Mouse (Mus musculus) liver, postnatal 0 days (tissue): ENCODE measurements at regions not wholly inside any gene's neighbourhood (a gene's known extent, or its start where the extent isn't known, plus 50 kb on each side); places are given as distances from the start of the nearest gene placed in this dataset.

Experiments used
- ATAC-seq: fragments of 200-750 bp; cut with Nextera tagmentation; 2 replicates; pipeline ENCODE4 v1.8.0; 2017; ENCODE audit warnings: mild to moderate bottlenecking, moderate library complexity
- DNase-seq: peaks from one replicate; pipeline ENCODE4 v3.0.0-alpha.2; 2016
- H3K27ac ChIP-seq: fragments of 300-500 bp; sonication (generic); 2 replicates; pipeline ENCODE4 v1.5.1; 2014; ENCODE audit warnings: antibody characterized with exemption, moderate library complexity, mild to moderate bottlenecking, low read depth
- H3K27me3 ChIP-seq: fragments of 300-500 bp; sonication (generic); 2 replicates; pipeline ENCODE4 v1.6.1; 2014; ENCODE audit warnings: low read length, control low read depth, mixed read lengths; ENCODE audit not compliant: insufficient read depth
- H3K36me3 ChIP-seq: fragments of 300-500 bp; sonication (generic); replicated peaks from 2 replicates; pipeline ENCODE4 v1.6.1; 2014; ENCODE audit warnings: mild to moderate bottlenecking, control low read depth, low read length, moderate library complexity, mixed read lengths; ENCODE audit not compliant: insufficient read depth
- H3K4me1 ChIP-seq: fragments of 300-500 bp; sonication (generic); 2 replicates; pipeline ENCODE4 v1.6.1; 2014; ENCODE audit warnings: antibody characterized with exemption, mild to moderate bottlenecking, control low read depth; ENCODE audit not compliant: insufficient read depth
- H3K4me2 ChIP-seq: fragments of 300-500 bp; sonication (generic); 2 replicates; pipeline ENCODE4 v1.6.1; 2014; ENCODE audit warnings: low read depth, mild to moderate bottlenecking, low read length, moderate library complexity, mixed read lengths
- H3K4me3 ChIP-seq: fragments of 300-500 bp; sonication (generic); 2 replicates; pipeline ENCODE4 v1.5.1; 2014; ENCODE audit warnings: low read depth, low read length
- H3K9ac ChIP-seq: fragments of 300-500 bp; sonication (generic); replicated peaks from 2 replicates; pipeline ENCODE4 v1.6.1; 2014; ENCODE audit warnings: mild to moderate bottlenecking, moderate library complexity
- H3K9me3 ChIP-seq: fragments of 300-500 bp; sonication (generic); 2 replicates; pipeline ENCODE4 v1.6.1; 2016; ENCODE audit warnings: mild to moderate bottlenecking, control low read depth, low read length, mixed read lengths
- CTCF ChIP-seq: sonication (generic); IDR thresholded peaks from 2 replicates; pipeline ENCODE4 v1.5.1; 2016; ENCODE audit warnings: antibody characterized with exemption, low read depth
- EP300 ChIP-seq: IDR thresholded peaks from 2 replicates; pipeline ENCODE4 v1.6.1; 2016; ENCODE audit warnings: antibody characterized with exemption, low read depth, mild to moderate bottlenecking
- WGBS: fragments of 180-500 bp; shearing (Covaris S2); extraction: QIAGEN DNeasy Blood & Tissue Kit; methylation state at CpG from one replicate; pipeline ENCODE4 v1.1.7; 2014; ENCODE audit not compliant: insufficient replicate concordance; 5-methylcytosine and 5-hydroxymethylcytosine counted together

- no peaks in the 10 kb centered on the region for H3K27me3 ChIP-seq
- no peak for ATAC-seq
- H3K9me3 ChIP-seq: no peaks in the 10 kb centered on the region
- H3K4me2 ChIP-seq: no peak overlapping the region
- H3K9ac ChIP-seq: no peak overlapping the region
- DNase-seq: no peak
- H3K27ac ChIP-seq: no peak overlapping the region
- no peak for TF ChIP-seq CTCF
- no peaks in the 10 kb centered on the region for H3K4me1 ChIP-seq
- no peaks in the 10 kb centered on the region for H3K36me3 ChIP-seq
- no peak overlapping the region for H3K4me3 ChIP-seq
Measured at GRCm38 (mm10) chr13:16646649-16647048, 635.0 kb downstream of the Inhba start.

- no peak overlapping the region for H3K4me3 ChIP-seq
- no peak overlapping the region for H3K27ac ChIP-seq
- H3K9ac ChIP-seq: no peak overlapping the region
- no peaks in the 10 kb centered on the region for H3K27me3 ChIP-seq
- no peaks in the 10 kb centered on the region for H3K36me3 ChIP-seq
- no peak for ATAC-seq
- no peak overlapping the region for H3K4me2 ChIP-seq
- WGBS: 74% methylated on average over 4 of the region's 4 CpGs
- no peak for TF ChIP-seq EP300
- TF ChIP-seq CTCF: no peak
- H3K4me1 ChIP-seq: no peaks in the 10 kb centered on the region
- DNase-seq: no peak
- H3K9me3 ChIP-seq: no peaks in the 10 kb centered on the region
Measured at GRCm38 (mm10) chr13:16656110-16656509, 644.5 kb downstream of the Inhba start.

GRCm38 (mm10) chr13:16659894-16660293 lies 648.2 kb downstream of the Inhba start:
- no peaks in the 10 kb centered on the region for H3K9me3 ChIP-seq
- ATAC-seq: no peak
- H3K4me3 ChIP-seq: no peak overlapping the region
- 80% methylated on average over 6 of the region's 6 CpGs for WGBS
- no peak overlapping the region for H3K9ac ChIP-seq
- no peak overlapping the region for H3K27ac ChIP-seq
- TF ChIP-seq CTCF: no peak
- TF ChIP-seq EP300: no peak
- no peak overlapping the region for H3K4me2 ChIP-seq
- no peaks in the 10 kb centered on the region for H3K4me1 ChIP-seq
- no peaks in the 10 kb centered on the region for H3K27me3 ChIP-seq
- no peaks in the 10 kb centered on the region for H3K36me3 ChIP-seq
- DNase-seq: no peak

- DNase-seq: no peak
- no peaks in the 10 kb centered on the region for H3K4me1 ChIP-seq
- H3K27ac ChIP-seq: no peak overlapping the region
- no peak for TF ChIP-seq CTCF
- TF ChIP-seq EP300: no peak
- H3K4me3 ChIP-seq: no peak overlapping the region
- H3K27me3 ChIP-seq: no peaks in the 10 kb centered on the region
- H3K4me2 ChIP-seq: no peak overlapping the region
- H3K36me3 ChIP-seq: no peaks in the 10 kb centered on the region
- WGBS: 74% methylated on average over 1 of the region's 1 CpGs
- ATAC-seq: no peak
- H3K9me3 ChIP-seq: no peaks in the 10 kb centered on the region
- no peak overlapping the region for H3K9ac ChIP-seq
Measured at GRCm38 (mm10) chr13:16668652-16669051, 657.0 kb downstream of the Inhba start.

- H3K4me3 ChIP-seq: no peak overlapping the region
- no peaks in the 10 kb centered on the region for H3K9me3 ChIP-seq
- H3K4me1 ChIP-seq: no peaks in the 10 kb centered on the region
- WGBS: 86% methylated on average over 1 of the region's 1 CpGs
- TF ChIP-seq CTCF (no peak), EP300 (no peak)
- no peak for ATAC-seq
- no peak for DNase-seq
- no peak overlapping the region for H3K9ac ChIP-seq
- H3K27ac ChIP-seq: no peak overlapping the region
- no peak overlapping the region for H3K4me2 ChIP-seq
- H3K27me3 ChIP-seq: no peaks in the 10 kb centered on the region
- H3K36me3 ChIP-seq: no peaks in the 10 kb centered on the region
Measured at GRCm38 (mm10) chr13:16669281-16669680, 657.6 kb downstream of the Inhba start.

- Histone ChIP-seq H3K9ac (no peak overlapping the region), H3K9me3 (no peaks in the 10 kb centered on the region), H3K4me2 (no peak overlapping the region), H3K27me3 (no peaks in the 10 kb centered on the region), H3K4me1 (no peaks in the 10 kb centered on the region), H3K4me3 (no peak overlapping the region), H3K36me3 (no peaks in the 10 kb centered on the region), H3K27ac (no peak overlapping the region)
- TF ChIP-seq CTCF (no peak), EP300 (no peak)
- ATAC-seq (no peak), DNase-seq (no peak)
- WGBS: 72% methylated on average over 5 of the region's 5 CpGs
Measured at GRCm38 (mm10) chr13:16670047-16670733, 658.5 kb downstream of the Inhba start.

- ATAC-seq: no peak
- no peaks in the 10 kb centered on the region for H3K27me3 ChIP-seq
- H3K9me3 ChIP-seq: no peaks in the 10 kb centered on the region
- H3K27ac ChIP-seq: no peak overlapping the region
- no peak for TF ChIP-seq CTCF
- TF ChIP-seq EP300: no peak
- no peaks in the 10 kb centered on the region for H3K36me3 ChIP-seq
- H3K4me1 ChIP-seq: no peaks in the 10 kb centered on the region
- no peak overlapping the region for H3K9ac ChIP-seq
- H3K4me3 ChIP-seq: no peak overlapping the region
- no peak for DNase-seq
- H3K4me2 ChIP-seq: no peak overlapping the region
Measured at GRCm38 (mm10) chr13:16670736-16671135, 659.1 kb downstream of the Inhba start.
